Mouse (Mus musculus): ENCODE data around the gene Sprr2d. TPM values are rescaled to one million over a fixed set of nuclear protein-coding genes. Genes with fewer than 3 reads are reported as not detected.

Gene Sprr2d
- not detected in 2 replicates for polyA plus RNA-seq (2015; fragmentation: Nextera tagmentation; extraction: Ambion mirVana)

DNA sequence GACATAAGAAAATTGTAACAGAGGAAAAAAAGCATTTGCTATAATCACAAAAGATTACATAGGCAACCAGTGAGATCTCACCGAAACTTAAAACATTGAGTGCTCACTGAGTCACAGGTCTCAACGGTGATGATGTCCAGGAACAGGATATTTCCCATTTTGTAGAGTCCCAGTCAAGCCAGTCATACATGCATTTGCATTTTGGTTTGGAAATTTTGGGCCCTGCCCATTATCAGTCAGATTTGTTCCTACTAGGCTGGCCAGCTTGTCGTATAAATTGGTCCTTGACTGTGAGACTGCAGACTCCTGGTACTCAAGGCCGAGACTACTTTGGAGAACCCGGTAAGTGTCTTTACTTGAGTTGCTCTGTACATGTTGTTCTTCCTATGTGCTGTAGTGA, at the start of gene Sprr2d:
TSS of gene Sprr2d (plus strand) at position 301 of the 400 bp plus-strand sequence.
- H3K4me2 ChIP-seq (ENCODE audit: low read depth, low read length): no peak within 1 kb of the TSS
- WGBS: 82% methylated on average over 5 of the region's 5 CpGs
- no peaks in the 10 kb centered on the region for H3K27me3 ChIP-seq (ENCODE audit: control insufficient read depth, insufficient read depth, low read length)
- no peaks in the 10 kb centered on the region for H3K9me3 ChIP-seq (replicated peaks; ENCODE audit: control insufficient read depth, low read length)
- no peak within 1 kb of the TSS for H3K4me3 ChIP-seq (ENCODE audit: low read length)
- no peak within 1 kb of the TSS for H3K27ac ChIP-seq (ENCODE audit: low read length)
- no peak for ATAC-seq (replicated peaks; ENCODE audit: extremely low read depth, insufficient read depth, low FRiP score)
- H3K36me3 ChIP-seq (ENCODE audit: control insufficient read depth, insufficient read depth): no peaks in the 10 kb centered on the region
- no peaks in the 10 kb centered on the region for H3K4me1 ChIP-seq (ENCODE audit: control insufficient read depth, insufficient read depth, low read length)
- no peak within 1 kb of the TSS for H3K9ac ChIP-seq (ENCODE audit: low read length)

DNA sequence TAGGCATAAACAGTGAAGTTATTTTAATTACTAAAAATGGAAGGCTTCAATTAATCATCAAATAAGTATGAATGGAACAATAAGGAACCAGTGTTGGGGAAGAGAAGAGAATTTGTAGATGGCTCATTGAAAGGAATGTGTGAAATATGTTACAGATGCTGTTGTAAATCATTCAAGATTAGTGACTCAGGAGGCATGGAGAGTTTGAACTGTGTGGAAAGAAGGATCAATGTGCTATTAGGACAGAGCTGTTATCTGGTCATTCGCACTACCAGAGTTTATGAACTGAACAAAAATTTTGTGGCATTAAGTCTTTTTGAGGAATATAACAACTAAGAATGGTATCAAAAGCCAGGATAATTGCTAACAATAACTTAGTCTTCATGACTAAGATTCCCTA, 31.5 kb upstream of the Sprr2d start:
- Histone ChIP-seq H3K9ac (ENCODE audit: low read length) (no peak overlapping the region), H3K36me3 (ENCODE audit: control insufficient read depth, insufficient read depth) (no peaks in the 10 kb centered on the region), H3K4me2 (ENCODE audit: low read depth, low read length) (no peak overlapping the region), H3K27me3 (ENCODE audit: control insufficient read depth, insufficient read depth, low read length) (no peaks in the 10 kb centered on the region), H3K27ac (ENCODE audit: low read length) (no peak overlapping the region), H3K9me3 (replicated peaks; ENCODE audit: control insufficient read depth, low read length) (no peaks in the 10 kb centered on the region), H3K4me3 (ENCODE audit: low read length) (no peak overlapping the region), H3K4me1 (ENCODE audit: control insufficient read depth, insufficient read depth, low read length) (no peaks in the 10 kb centered on the region)
- WGBS: 68% methylated on average over 1 of the region's 1 CpGs
- ATAC-seq (replicated peaks; ENCODE audit: extremely low read depth, insufficient read depth, low FRiP score): no peak

DNA sequence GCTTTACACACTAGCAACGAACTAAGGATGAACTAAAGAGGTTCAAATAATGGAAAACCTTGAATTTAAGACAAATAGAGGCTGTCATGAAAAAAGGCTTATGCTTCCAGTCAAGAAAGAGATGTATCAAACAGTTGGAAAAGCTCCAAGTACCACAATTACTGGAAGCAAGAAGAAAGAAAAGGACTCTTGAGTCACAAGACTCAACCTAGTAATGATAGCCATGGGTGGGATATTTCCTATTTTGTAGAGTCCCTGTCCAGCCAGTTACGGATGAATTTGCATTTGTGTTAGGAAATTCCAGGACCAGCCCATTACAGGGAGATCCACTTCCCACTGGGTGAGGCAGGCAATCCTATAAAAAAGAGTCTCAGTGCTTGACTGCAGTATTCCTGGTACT, 22.6 kb upstream of the Sprr2d start, which contains the start of gene Sprr2b:
TSS of gene Sprr2b (plus strand) at position 301 of the 400 bp plus-strand sequence.
- Histone ChIP-seq H3K4me2 (ENCODE audit: low read depth, low read length) (no peak within 1 kb of the TSS), H3K4me1 (ENCODE audit: control insufficient read depth, insufficient read depth, low read length) (no peaks in the 10 kb centered on the region), H3K4me3 (ENCODE audit: low read length) (no peak within 1 kb of the TSS), H3K27ac (ENCODE audit: low read length) (no peak within 1 kb of the TSS), H3K27me3 (ENCODE audit: control insufficient read depth, insufficient read depth, low read length) (no peaks in the 10 kb centered on the region), H3K36me3 (ENCODE audit: control insufficient read depth, insufficient read depth) (no peaks in the 10 kb centered on the region), H3K9ac (ENCODE audit: low read length) (no peak within 1 kb of the TSS), H3K9me3 (replicated peaks; ENCODE audit: control insufficient read depth, low read length) (no peaks in the 10 kb centered on the region)
- no peak for ATAC-seq (replicated peaks; ENCODE audit: extremely low read depth, insufficient read depth, low FRiP score)
- WGBS: 72% methylated on average over 2 of the region's 2 CpGs

DNA sequence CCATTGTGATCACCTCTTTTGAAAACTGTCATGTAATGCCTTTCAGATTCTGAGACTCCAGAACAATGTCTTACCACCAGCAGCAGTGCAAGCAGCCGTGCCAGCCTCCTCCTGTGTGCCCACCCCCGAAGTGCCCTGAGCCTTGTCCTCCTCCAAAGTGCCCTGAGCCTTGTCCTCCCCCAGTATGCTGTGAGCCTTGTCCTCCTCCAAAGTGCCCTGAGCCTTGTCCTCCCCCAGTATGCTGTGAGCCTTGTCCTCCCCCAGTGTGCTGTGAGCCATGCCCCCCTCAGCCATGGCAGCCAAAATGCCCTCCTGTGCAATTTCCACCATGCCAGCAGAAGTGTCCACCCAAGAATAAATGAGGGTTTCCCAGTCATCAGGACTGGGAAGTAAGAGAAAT, 21.6 kb upstream of the Sprr2d start:
- no peak for ATAC-seq (replicated peaks; ENCODE audit: extremely low read depth, insufficient read depth, low FRiP score)
- H3K27me3 ChIP-seq (ENCODE audit: control insufficient read depth, insufficient read depth, low read length): no peaks in the 10 kb centered on the region
- 78% methylated on average over 2 of the region's 2 CpGs for WGBS
- no peaks in the 10 kb centered on the region for H3K36me3 ChIP-seq (ENCODE audit: control insufficient read depth, insufficient read depth)
- no peaks in the 10 kb centered on the region for H3K9me3 ChIP-seq (replicated peaks; ENCODE audit: control insufficient read depth, low read length)
- no peaks in the 10 kb centered on the region for H3K4me1 ChIP-seq (ENCODE audit: control insufficient read depth, insufficient read depth, low read length)
- no peak overlapping the region for H3K9ac ChIP-seq (ENCODE audit: low read length)
- no peak overlapping the region for H3K4me2 ChIP-seq (ENCODE audit: low read depth, low read length)
- H3K4me3 ChIP-seq (ENCODE audit: low read length): no peak overlapping the region
- no peak overlapping the region for H3K27ac ChIP-seq (ENCODE audit: low read length)

DNA sequence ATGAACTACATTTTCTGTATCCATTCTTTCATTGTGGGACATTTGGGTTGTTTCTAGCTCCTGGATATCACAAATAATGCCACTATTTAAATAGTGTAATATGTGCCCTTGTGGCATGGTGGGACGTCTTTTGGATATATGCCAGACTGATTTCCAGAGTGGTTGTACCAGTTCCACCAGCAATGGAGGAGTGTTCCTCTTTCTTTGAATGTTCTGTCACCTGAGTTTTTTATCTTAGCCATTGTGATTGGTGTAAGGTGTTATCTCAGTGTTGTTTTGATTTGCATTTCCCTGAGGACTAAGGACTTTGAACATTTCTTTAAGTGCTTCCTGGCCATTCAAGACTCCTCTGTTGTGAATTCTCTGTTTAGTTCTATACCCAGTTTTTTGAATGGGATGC, 2.7 kb upstream of the Sprr2d start:
- Histone ChIP-seq H3K4me1 (ENCODE audit: control insufficient read depth, insufficient read depth, low read length) (no peaks in the 10 kb centered on the region), H3K27me3 (ENCODE audit: control insufficient read depth, insufficient read depth, low read length) (no peaks in the 10 kb centered on the region), H3K9me3 (replicated peaks; ENCODE audit: control insufficient read depth, low read length) (no peaks in the 10 kb centered on the region), H3K36me3 (ENCODE audit: control insufficient read depth, insufficient read depth) (no peaks in the 10 kb centered on the region), H3K27ac (ENCODE audit: low read length) (no peak overlapping the region), H3K4me3 (ENCODE audit: low read length) (no peak overlapping the region), H3K9ac (ENCODE audit: low read length) (no peak overlapping the region), H3K4me2 (ENCODE audit: low read depth, low read length) (no peak overlapping the region)
- ATAC-seq (replicated peaks; ENCODE audit: extremely low read depth, insufficient read depth, low FRiP score): no peak
- 59% methylated on average over 1 of the region's 1 CpGs for WGBS

DNA sequence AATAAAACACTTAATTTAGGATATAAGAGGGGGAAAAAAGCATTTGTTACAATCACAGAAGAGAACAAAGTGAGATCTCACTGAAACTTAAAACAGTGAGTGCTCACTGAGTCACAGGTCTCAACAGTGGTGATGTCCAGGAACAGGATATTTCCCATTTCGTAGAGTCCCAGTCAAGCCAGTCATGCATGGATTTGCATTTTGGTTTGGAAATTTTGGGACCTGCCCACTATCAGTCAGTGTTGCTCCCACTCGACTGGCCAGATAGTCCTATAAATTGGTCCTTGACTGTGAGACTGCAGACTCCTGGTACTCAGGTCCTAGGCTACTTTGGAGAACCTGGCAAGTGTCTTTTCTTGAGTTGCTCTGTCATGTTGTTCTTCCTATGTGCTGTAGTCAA, 12.9 kb downstream of the Sprr2d start, which contains the start of gene Sprr2e:
TSS of gene Sprr2e (plus strand) at position 301 of the 400 bp plus-strand sequence.
- WGBS: 70% methylated on average over 2 of the region's 2 CpGs

DNA sequence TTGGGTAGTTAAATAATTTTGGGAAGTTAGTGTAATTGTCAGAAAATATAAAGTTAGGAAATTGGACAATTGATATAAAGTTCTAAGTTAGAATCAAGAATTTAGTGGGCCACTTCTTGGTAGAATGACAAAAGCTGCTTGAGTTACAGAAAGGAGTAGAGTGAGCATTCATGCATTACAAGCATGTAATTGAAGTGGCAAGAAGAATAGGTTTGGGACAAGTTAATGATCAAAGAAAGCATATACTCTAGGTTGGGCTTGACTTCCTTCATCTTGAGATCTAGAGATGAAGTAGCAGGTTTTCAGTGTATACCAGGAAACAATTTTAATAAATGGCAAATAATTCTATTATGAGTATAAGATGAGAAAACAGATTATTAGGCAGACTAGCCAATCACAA, 22.7 kb downstream of the Sprr2d start:
- Histone ChIP-seq H3K36me3 (ENCODE audit: control insufficient read depth, insufficient read depth) (no peaks in the 10 kb centered on the region), H3K9me3 (replicated peaks; ENCODE audit: control insufficient read depth, low read length) (no peaks in the 10 kb centered on the region), H3K27ac (ENCODE audit: low read length) (no peak overlapping the region), H3K4me3 (ENCODE audit: low read length) (no peak overlapping the region), H3K27me3 (ENCODE audit: control insufficient read depth, insufficient read depth, low read length) (no peaks in the 10 kb centered on the region), H3K4me1 (ENCODE audit: control insufficient read depth, insufficient read depth, low read length) (no peaks in the 10 kb centered on the region), H3K9ac (ENCODE audit: low read length) (no peak overlapping the region), H3K4me2 (ENCODE audit: low read depth, low read length) (no peak overlapping the region)
- no peak for ATAC-seq (replicated peaks; ENCODE audit: extremely low read depth, insufficient read depth, low FRiP score)

More for the DNA sequence above, 12.9 kb downstream of the Sprr2d start, which contains the start of gene Sprr2e:
- H3K4me3 ChIP-seq (ENCODE audit: low read length): no peak within 1 kb of the TSS
- H3K9ac ChIP-seq (ENCODE audit: low read length): no peak within 1 kb of the TSS
- H3K9me3 ChIP-seq (replicated peaks; ENCODE audit: control insufficient read depth, low read length): no peaks in the 10 kb centered on the region
- no peaks in the 10 kb centered on the region for H3K27me3 ChIP-seq (ENCODE audit: control insufficient read depth, insufficient read depth, low read length)
- no peak within 1 kb of the TSS for H3K4me2 ChIP-seq (ENCODE audit: low read depth, low read length)
- H3K4me1 ChIP-seq (ENCODE audit: control insufficient read depth, insufficient read depth, low read length): no peaks in the 10 kb centered on the region
- H3K36me3 ChIP-seq (ENCODE audit: control insufficient read depth, insufficient read depth): no peaks in the 10 kb centered on the region
- ATAC-seq (replicated peaks; ENCODE audit: extremely low read depth, insufficient read depth, low FRiP score): no peak
- no peak within 1 kb of the TSS for H3K27ac ChIP-seq (ENCODE audit: low read length)

DNA sequence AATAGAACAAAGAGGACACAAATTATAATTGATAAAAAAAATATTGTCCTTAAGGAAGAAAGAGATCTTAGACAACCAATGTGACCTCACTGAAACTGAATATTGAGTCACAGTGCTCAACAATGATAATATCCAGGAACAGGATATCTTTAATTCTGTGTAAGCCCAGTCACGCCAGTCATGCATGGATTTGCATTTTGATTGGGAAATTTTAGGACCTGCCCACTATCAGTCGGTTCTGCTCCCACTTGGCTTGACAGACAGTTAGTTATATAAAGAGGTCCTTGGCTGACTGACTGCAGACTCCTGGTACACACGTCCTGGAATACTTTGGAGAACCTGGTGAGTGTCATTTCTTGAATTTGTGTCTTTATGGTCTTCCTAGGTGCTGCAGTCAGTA, 25.9 kb downstream of the Sprr2d start, which contains the start of gene Sprr2f:
TSS of gene Sprr2f (plus strand) at position 301 of the 400 bp plus-strand sequence.
- H3K9ac ChIP-seq (ENCODE audit: low read length): no peak within 1 kb of the TSS
- no peaks in the 10 kb centered on the region for H3K27me3 ChIP-seq (ENCODE audit: control insufficient read depth, insufficient read depth, low read length)
- no peak within 1 kb of the TSS for H3K4me2 ChIP-seq (ENCODE audit: low read depth, low read length)
- H3K36me3 ChIP-seq (ENCODE audit: control insufficient read depth, insufficient read depth): no peaks in the 10 kb centered on the region
- H3K4me1 ChIP-seq (ENCODE audit: control insufficient read depth, insufficient read depth, low read length): no peaks in the 10 kb centered on the region
- no peak within 1 kb of the TSS for H3K27ac ChIP-seq (ENCODE audit: low read length)
- no peak for ATAC-seq (replicated peaks; ENCODE audit: extremely low read depth, insufficient read depth, low FRiP score)
- WGBS: 48% methylated on average over 3 of the region's 3 CpGs
- no peaks in the 10 kb centered on the region for H3K9me3 ChIP-seq (replicated peaks; ENCODE audit: control insufficient read depth, low read length)
- H3K4me3 ChIP-seq (ENCODE audit: low read length): no peak within 1 kb of the TSS

DNA sequence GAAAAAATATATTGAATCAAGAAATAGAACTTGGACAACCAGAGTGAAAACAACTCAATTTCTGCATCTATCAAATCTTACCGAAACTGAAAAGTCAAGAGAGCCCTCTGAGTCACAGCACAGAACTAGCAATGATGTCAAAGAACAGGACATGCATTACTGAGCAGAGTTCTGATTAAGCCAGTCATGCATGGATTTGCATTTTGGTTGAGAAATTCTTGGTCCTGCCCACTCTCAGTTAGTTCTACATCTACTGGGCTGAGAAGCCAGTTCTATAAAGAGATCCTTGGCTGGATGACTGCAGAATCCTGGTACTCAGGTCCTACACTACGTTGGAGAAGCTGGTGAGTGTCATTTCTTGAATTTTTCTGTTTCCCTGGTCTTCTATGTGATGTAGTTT, 34.7 kb downstream of the Sprr2d start:
- Histone ChIP-seq H3K9ac (ENCODE audit: low read length) (no peak overlapping the region), H3K36me3 (ENCODE audit: control insufficient read depth, insufficient read depth) (no peaks in the 10 kb centered on the region), H3K4me3 (ENCODE audit: low read length) (no peak overlapping the region), H3K4me1 (ENCODE audit: control insufficient read depth, insufficient read depth, low read length) (no peaks in the 10 kb centered on the region), H3K27ac (ENCODE audit: low read length) (no peak overlapping the region), H3K27me3 (ENCODE audit: control insufficient read depth, insufficient read depth, low read length) (no peaks in the 10 kb centered on the region), H3K4me2 (ENCODE audit: low read depth, low read length) (no peak overlapping the region), H3K9me3 (replicated peaks; ENCODE audit: control insufficient read depth, low read length) (no peaks in the 10 kb centered on the region)
- no peak for ATAC-seq (replicated peaks; ENCODE audit: extremely low read depth, insufficient read depth, low FRiP score)
- WGBS: 67% methylated on average over 2 of the region's 2 CpGs

All from heart, embryonic 16.5 days (tissue).